Mouse (Mus musculus) kidney, adult 11 months (tissue): ENCODE data around the gene Slc9a9.

Source experiments
- DNase-seq: peaks from one replicate; pipeline ENCODE4 v3.0.0; 2022

The Slc9a9 gene

DNA sequence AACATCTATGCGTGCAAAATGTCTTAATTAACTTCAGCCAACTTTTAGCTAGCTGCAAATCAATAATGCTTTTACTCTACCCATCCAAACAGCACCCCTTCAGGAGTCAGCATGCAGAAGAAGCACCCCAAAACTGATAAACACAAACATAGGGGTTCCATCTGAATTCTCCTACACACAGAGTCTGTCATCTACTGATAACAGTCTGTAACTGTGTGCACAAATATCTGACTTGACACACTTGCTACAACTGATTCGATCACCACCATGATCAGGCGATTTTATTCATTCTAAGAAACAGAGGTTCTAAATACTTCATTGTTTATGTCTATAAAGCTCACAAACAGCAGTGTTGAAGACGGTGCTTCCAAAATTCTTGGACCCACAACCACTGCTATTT lies 171.3 kb downstream of the Slc9a9 start:
- no peak for DNase-seq

GRCm38 (mm10) chr9:94844176-94844575 lies 174.5 kb downstream of the Slc9a9 start:
- DNase-seq: no peak

DNA sequence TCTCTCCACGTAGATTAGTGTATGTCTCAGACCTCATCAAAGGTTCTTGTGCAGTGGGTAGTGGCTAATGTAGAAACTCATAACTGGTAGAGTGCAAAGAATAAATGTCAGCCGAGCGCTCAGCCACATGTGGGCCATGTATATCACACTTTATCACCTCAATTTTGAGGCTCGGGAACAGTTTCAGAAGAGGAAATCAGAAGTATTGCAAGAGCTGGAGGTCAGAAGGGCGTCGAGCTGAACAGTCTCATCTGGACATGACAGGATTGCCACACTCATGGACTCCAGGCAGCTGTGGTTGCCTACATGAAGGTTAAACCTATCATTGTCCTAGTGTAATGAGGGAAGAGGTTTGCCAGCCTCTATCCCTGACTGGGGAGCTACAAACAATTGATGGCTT lies 177.9 kb downstream of the Slc9a9 start:
- DNase-seq: no peak

DNA sequence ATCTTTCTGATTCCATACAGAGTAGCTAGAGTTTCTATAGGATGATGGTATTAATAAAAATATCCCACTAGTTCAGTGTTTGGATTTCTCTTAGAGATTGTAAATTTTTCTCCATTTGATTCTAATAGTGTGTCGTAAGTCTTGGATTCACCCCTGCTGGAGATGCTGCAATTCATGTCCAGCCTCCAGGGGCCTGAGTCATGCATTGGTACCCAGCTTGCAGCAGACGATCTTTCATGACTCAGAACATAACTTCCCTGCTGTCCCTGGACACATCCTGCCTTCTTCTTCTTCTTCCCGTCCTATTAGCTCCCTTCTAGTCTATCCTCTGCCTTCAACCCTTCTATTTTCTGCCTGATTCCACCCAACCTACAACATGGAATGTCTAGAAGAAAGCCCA lies 181.8 kb downstream of the Slc9a9 start:
- no peak for DNase-seq

- DNase-seq: no peak
These were observed 186.4 kb downstream of the Slc9a9 start for GRCm38 (mm10) chr9:94856093-94856492.

DNA sequence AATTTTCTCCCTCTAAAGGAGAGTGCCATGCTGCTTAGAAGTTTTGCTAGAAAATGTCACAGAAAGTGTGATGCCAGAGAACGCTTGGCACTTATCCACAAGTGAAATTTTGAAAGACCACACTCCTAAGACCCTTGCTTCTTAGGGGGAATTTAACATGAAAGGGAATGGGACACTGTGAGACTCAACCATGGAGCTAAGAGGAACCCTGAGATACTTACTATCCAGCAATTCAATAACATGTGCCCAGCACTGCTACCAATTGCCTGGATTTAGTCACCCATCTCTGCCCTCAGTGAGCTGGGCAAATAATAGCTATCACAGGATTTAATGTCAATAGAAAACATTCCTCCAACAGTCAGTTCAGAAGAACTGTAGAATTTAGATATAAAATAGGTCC lies 198.8 kb downstream of the Slc9a9 start:
- no peak for DNase-seq

GRCm38 (mm10) chr9:94869023-94869799 lies 199.5 kb downstream of the Slc9a9 start:
- no peak for DNase-seq

DNA sequence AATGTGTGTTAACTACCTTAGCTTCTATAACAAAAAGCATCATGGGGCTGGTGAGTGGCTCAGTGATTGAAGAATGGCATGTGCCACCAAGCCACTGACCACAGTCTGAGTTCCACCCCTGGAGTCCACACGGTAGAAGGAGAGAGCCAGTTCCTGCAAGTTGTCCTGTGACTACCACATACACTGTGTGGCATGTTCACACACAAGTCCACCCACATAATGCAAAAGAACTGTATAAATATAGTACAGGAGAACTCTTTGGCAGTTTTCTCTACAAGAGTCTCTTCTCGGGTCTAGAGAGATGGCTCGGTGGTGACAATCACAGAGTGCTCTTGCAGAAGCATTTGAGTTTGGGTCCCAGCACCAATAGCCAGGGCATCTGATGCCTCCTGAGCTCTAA lies 212.8 kb downstream of the Slc9a9 start:
- DNase-seq: no peak

GRCm38 (mm10) chr9:94883435-94883834 lies 213.7 kb downstream of the Slc9a9 start:
- no peak for DNase-seq

DNA sequence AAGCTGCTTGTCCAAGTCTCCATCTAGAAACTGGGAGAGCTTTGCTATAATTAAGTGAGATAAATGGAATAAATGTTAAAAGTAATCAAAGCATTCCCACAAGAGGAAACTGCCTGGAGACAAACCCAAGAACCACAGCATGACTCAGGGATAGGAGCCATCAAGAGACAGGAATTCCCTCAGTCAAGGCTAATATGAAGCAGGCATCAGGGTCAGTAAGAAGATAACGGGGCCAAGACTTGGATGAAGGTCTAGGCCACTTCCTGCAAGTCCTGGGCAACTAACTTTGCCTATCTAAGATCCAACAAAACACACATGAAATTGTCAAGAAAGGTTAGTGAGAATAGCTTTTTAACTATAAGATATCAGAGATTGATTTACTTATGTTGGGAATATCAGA lies 215.4 kb downstream of the Slc9a9 start:
- no peak for DNase-seq

DNA sequence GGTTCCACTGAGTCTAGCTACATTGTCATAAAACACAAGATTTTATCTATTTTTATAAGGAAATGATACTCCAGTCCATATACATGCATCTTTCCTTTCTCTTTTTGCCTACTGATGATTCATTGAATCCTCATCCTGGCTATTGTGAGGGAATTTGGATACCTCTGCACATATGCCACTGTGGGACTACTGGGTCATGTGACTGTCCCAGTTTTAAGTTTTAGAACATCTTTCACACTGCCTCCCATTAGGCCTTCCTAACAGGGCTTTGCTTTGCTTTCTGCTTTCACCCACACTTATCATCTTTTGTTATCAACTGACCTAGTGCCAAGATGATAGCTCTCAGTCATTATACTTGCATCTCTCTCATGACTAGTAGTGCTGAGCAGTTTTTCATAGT lies 219.9 kb downstream of the Slc9a9 start:
- no peak for DNase-seq

DNA sequence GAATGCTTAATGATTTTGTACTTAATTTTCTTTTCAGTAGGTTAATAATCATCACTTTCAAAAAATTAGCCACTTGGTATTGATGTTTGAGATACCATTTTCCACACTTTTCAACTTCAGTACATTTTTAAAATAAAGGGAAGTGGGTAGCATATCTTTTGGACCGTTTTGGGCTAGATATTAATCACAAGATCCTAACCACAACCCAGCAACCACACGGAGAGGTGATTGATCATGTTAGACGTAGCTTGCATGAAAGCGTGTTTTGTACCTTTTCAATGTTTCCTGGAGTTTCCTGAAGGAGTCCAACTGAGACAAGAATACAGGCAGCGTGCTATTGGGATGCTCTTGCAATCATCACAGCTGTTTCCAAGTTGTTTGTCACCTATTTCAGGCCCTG lies 226.2 kb downstream of the Slc9a9 start:
- DNase-seq: no peak

DNA sequence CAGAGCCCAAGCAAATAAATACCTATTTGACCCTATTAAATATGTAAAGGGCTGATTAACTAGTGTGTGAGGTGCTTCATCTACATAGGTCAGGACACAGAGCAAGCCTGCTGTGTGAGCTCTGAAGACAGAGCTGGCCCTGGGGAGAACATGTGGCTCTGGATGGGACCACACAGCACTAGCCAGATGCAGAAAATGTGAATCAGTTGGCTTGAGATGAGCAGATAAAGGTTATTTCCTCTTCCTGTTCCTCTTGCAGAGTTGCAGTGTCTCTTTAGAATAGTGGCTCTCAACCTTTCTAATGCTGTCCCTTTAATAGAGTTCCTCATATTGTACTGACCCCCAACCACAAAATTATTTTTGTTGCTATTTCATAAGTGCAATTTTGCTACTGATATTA lies 234.5 kb downstream of the Slc9a9 start:
- DNase-seq: no peak

DNA sequence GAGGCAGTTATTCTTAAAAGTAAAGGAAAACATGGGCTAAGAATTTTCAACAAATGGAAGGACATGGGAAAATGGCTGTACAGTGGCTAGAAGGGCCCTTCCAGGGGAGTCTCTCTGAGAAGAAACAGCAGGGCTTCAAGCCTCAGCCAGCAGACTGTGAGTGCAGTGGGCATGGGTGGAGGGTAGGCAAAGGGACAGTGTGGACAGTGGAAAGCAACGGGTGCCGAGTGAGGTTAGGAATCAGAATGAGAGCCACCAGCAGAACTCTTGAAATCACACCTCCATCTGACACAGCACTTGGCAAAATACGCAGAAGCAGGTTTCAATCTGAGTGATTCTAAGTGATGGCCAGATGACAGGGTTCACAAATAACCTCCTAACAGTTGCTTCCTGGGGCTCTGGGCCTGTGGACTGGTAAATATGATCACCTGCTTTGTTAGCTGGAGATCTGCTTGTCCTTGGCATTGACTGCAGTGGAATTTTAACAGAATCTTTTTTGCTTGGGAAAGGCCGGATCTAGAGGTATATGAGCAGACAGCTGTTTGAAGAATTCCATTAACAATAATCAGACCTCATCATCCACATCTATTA lies 237.4 kb downstream of the Slc9a9 start:
- no peak for DNase-seq

DNA sequence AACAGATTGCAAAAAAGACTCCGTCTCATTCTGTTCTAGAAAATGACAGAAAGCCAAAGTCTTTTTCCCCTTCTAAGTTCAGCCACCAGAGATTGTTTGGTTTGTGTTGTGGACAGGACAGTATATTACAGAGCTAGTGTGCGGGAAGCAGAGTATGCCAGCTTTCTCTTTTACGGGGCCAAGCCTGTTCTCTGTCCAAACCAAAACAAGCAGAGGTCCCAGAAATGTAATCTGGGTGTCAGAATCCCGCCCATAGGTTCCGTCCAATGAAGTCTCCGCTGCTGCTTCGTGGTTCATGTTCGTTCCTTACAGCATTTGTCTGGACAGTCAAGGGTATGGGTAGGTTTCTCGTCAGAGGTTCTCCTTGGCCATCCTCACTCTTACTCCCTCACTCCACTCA lies 242.4 kb downstream of the Slc9a9 start:
- DNase-seq: no peak

- DNase-seq: no peak
These were observed 252.4 kb downstream of the Slc9a9 start for GRCm38 (mm10) chr9:94922062-94922461.

DNA sequence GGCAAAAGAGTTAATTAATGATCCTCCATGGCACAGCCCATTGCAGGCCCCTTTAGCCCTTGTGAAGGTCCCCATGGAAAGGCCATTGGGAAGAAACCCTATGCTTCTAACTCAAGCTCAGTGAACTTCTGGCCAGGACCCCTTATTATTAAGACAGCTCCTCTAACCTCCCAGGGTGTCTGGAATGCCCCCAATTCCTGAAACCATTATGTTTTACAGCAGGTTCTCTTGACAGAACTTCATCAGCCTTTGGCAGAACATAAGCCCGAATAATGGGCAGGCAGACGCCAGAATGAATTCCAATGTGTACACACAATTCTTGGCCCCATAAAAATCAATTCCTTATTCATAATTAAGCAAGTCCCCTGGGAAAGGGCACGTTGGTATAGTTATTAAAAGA lies 256.1 kb downstream of the Slc9a9 start:
- no peak for DNase-seq

- no peak for DNase-seq
These were observed 257.4 kb downstream of the Slc9a9 start for GRCm38 (mm10) chr9:94927101-94927500.

DNA sequence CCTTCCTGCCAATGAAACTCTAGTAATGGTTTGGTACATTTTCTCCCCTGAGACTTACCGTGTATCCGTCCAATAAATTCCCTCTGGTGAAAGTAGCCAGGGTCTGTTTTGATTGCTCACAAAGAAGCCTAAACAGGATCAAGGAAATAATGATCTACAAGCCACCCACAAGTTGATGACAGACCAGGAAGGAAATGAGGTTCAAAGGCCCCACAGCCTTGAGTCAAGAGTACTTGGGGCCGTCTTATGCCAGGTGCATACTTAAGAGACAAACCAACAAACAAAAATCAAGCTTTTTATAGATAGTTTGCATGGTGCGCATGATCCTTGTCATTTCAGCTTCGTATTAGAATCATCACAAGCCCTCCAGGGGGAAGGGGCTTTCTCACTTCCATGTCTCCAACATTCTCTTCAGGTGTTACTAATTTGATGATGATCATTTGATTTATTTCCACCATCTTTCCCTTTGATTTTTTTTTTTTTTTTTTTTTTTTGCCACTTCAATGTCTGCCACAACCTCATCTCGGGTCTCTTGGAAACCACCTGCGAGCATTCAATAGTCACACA lies 275.9 kb downstream of the Slc9a9 start:
- no peak for DNase-seq

DNA sequence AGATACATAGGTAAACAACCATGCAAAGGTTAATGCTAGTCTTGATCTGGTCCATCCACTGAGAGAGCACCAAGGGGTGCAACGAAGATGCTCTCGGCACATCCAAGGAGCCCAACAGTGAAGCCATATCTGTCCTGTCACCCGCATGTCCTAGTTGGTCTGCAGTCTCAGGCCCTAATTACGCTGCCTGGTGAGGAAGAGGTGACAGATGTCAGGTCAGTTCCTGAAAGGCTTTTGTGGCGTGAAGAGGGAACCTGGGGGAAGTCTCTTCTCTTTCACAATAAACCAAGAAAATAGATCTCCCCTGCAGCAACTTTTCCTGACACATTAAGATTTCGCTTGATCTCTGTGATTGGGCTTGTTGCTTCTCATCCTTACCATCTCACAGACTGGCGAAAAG lies 277.5 kb downstream of the Slc9a9 start:
- DNase-seq: no peak

- no peak for DNase-seq
These were observed 281.0 kb downstream of the Slc9a9 start for GRCm38 (mm10) chr9:94950676-94951075.

DNA sequence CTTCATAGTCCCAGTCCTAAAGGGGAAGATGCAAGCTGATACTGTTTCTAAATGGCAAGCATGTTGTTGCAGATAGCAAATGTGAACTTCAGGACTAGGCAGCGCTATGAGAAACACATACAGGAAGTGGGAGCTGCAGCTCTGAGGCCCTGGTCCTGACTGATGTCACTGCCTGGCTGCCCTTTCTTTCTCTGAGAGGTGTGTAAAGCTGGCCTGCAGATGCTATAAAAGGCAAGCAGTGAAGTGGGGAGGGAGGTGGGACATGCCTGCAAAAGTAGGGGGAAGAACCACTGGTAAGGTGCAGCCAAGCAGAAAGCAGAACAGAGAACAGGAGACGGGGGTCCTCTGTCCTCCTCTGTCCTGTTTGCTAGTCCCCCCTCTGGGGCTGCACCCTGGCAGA lies 285.9 kb downstream of the Slc9a9 start:
- DNase-seq: no peak

- no peak for DNase-seq
These were observed 288.7 kb downstream of the Slc9a9 start for GRCm38 (mm10) chr9:94958382-94958781.

DNA sequence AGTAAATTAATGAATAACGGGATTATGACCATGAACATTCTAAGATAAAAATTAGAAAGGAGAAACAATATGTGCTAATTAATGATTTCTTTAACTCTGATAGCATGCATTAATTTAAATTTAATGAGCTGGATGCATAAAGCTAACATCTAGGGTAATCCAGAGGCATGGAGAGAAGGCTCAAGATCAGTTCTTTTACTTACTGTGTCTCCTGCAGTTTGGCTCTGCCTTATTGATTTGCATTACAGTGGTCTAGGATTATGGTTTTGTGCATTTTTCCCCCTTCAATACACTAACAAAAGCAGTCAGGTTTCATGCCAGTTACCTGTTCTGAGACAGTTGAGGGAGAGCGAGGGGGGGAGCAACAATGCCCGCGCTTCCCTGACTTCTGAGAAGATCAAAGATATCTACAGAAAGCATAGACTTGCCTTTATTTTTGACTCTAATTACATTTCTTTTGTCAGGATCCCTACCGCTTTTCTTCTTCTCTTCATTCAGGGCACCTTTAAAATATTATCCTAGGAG lies 298.9 kb downstream of the Slc9a9 start:
- no peak for DNase-seq
